Mouse (Mus musculus) hindbrain, postnatal 0 days (tissue): Measurements from ENCODE around the gene Ppt2. TPM values are rescaled to one million over a fixed set of nuclear protein-coding genes. Genes with fewer than 3 reads are reported as not detected.

Experiments
- ATAC-seq: fragments of 200-750 bp; cut with Nextera tagmentation; 2 replicates; pipeline ENCODE4 v1.8.0; 2017; ENCODE audit warnings: mild to moderate bottlenecking, moderate TSS enrichment, moderate library complexity
- DNase-seq: peaks from one replicate; pipeline ENCODE4 v3.0.0-alpha.2; 2015; ENCODE audit warnings: low spot score
- H3K27ac ChIP-seq: fragments of 300-500 bp; sonication (generic); 2 replicates; pipeline ENCODE4 v1.5.1; 2014; ENCODE audit warnings: mild to moderate bottlenecking
- H3K27me3 ChIP-seq: fragments of 300-500 bp; sonication (generic); 2 replicates; pipeline ENCODE4 v1.6.1; 2014; ENCODE audit warnings: low read length, mixed read lengths; ENCODE audit not compliant: insufficient read depth
- H3K36me3 ChIP-seq: fragments of 300-500 bp; sonication (generic); 2 replicates; pipeline ENCODE4 v1.6.1; 2014; ENCODE audit warnings: low read length, mixed read lengths; ENCODE audit not compliant: insufficient read depth
- H3K4me1 ChIP-seq: fragments of 300-500 bp; sonication (generic); 2 replicates; pipeline ENCODE4 v1.6.1; 2014; ENCODE audit warnings: antibody characterized with exemption, low read length, mixed read lengths; ENCODE audit not compliant: insufficient read depth
- H3K4me2 ChIP-seq: fragments of 300-500 bp; sonication (generic); 2 replicates; pipeline ENCODE4 v1.6.1; 2014; ENCODE audit warnings: low read depth, mild to moderate bottlenecking, low read length, moderate library complexity, mixed read lengths
- H3K4me3 ChIP-seq: fragments of 300-500 bp; sonication (generic); 2 replicates; pipeline ENCODE4 v1.5.1; 2014; ENCODE audit warnings: low read length
- H3K9ac ChIP-seq: fragments of 300-500 bp; sonication (generic); replicated peaks from 2 replicates; pipeline ENCODE4 v1.6.1; 2014; ENCODE audit warnings: mild to moderate bottlenecking, low read length, moderate library complexity, mixed read lengths
- H3K9me3 ChIP-seq: fragments of 300-500 bp; sonication (generic); 2 replicates; pipeline ENCODE4 v1.6.1; 2016; ENCODE audit warnings: low read length, mixed read lengths
- CTCF ChIP-seq: IDR thresholded peaks from 2 replicates; pipeline ENCODE4 v1.5.1; 2016; ENCODE audit warnings: antibody characterized with exemption, control low read depth, low read depth
- WGBS: fragments of 180-500 bp; shearing (Covaris S2); extraction: QIAGEN DNeasy Blood & Tissue Kit; methylation state at CpG from one replicate; pipeline ENCODE4 v1.1.7; 2014; 5-methylcytosine and 5-hydroxymethylcytosine counted together
- polyA plus RNA-seq: library from polyadenylated mRNA; unstranded; fragments of >200 nt; fragmentation: Nextera tagmentation; extraction: Ambion mirVana; gene quantifications from 2 replicates; pipeline ENCODE4 v1.2.1, GENCODE M21; 2015
- total RNA-seq: library from RNA; depleted of rRNA; stranded (reverse); fragments of >200 nt; gene quantifications from 2 replicates; pipeline ENCODE4 v1.2.3, GENCODE M21; 2014; rRNA removed

Ppt2 gene
- total RNA-seq (33.6 and 42.3 TPM in 2 replicates), polyA plus RNA-seq (17.9 and 20.0 TPM in 2 replicates)

- H3K36me3 ChIP-seq, result no peaks in the 10 kb centered on the region
- H3K4me3 ChIP-seq, result peak within 1 kb of the TSS; percentile 55
- ATAC-seq (no peak), DNase-seq (peak; percentile 33)
- H3K27ac ChIP-seq, result peak within 1 kb of the TSS; percentile 95
- H3K4me1 ChIP-seq, result peaks cover 44% of the 10 kb centered on the region
- WGBS, result 5% methylated on average over 29 of the region's 29 CpGs
- H3K4me2 ChIP-seq, result peak within 1 kb of the TSS; percentile 98
- peak within 1 kb of the TSS; percentile 59 for H3K9ac ChIP-seq
- H3K27me3 ChIP-seq, result no peaks in the 10 kb centered on the region
- TF ChIP-seq CTCF, result no peak
- no peaks in the 10 kb centered on the region for H3K9me3 ChIP-seq
Observed at GRCm38 (mm10) chr17:34627943-34628643, at the start of gene Ppt2. Ppt2 (minus strand) TSS chr17:34628510.

GRCm38 (mm10) chr17:34676671-34677070 is 48.4 kb upstream of the Ppt2 start:
- Histone ChIP-seq H3K36me3 (no peaks in the 10 kb centered on the region), H3K27ac (no peak overlapping the region), H3K9ac (no peak overlapping the region), H3K4me1 (0 out of 2 replicates have a peak, but pooled peaks cover 4% of the 10 kb centered on the region), H3K4me3 (no peak overlapping the region), H3K27me3 (peaks cover 14% of the 10 kb centered on the region), H3K4me2 (no peak overlapping the region), H3K9me3 (no peaks in the 10 kb centered on the region)
- DNase-seq (no peak), ATAC-seq (no peak)
- TF ChIP-seq CTCF, result no peak
- 71% methylated on average over 12 of the region's 12 CpGs for WGBS

- 56% methylated on average over 6 of the region's 6 CpGs for WGBS
- no peak for ATAC-seq
Observed at GRCm38 (mm10) chr17:34676093-34676460, 47.8 kb upstream of the Ppt2 start.

GRCm38 (mm10) chr17:34675205-34676092 is 47.1 kb upstream of the Ppt2 start:
- no peak for ATAC-seq
- H3K9me3 ChIP-seq, result no peaks in the 10 kb centered on the region
- no peak for TF ChIP-seq CTCF
- H3K9ac ChIP-seq, result no peak overlapping the region
- peaks cover 24% of the 10 kb centered on the region for H3K27me3 ChIP-seq
- peaks cover 8% of the 10 kb centered on the region; the same call in 1 of the 2 replicates for H3K4me1 ChIP-seq
- WGBS, result 74% methylated on average over 13 of the region's 13 CpGs
- H3K4me3 ChIP-seq, result no peak overlapping the region
- H3K36me3 ChIP-seq, result no peaks in the 10 kb centered on the region
- DNase-seq, result no peak
- no peak overlapping the region for H3K27ac ChIP-seq
- no peak overlapping the region for H3K4me2 ChIP-seq

More at GRCm38 (mm10) chr17:34676093-34676460, 47.8 kb upstream of the Ppt2 start:
- no peak overlapping the region for H3K9ac ChIP-seq
- H3K4me3 ChIP-seq, result no peak overlapping the region
- H3K36me3 ChIP-seq, result no peaks in the 10 kb centered on the region
- H3K4me1 ChIP-seq, result peaks cover 8% of the 10 kb centered on the region; the same call in 1 of the 2 replicates
- TF ChIP-seq CTCF, result no peak
- H3K9me3 ChIP-seq, result no peaks in the 10 kb centered on the region
- DNase-seq, result no peak
- no peak overlapping the region for H3K4me2 ChIP-seq
- H3K27ac ChIP-seq, result no peak overlapping the region
- H3K27me3 ChIP-seq, result peaks cover 18% of the 10 kb centered on the region

GRCm38 (mm10) chr17:34674524-34675204 is 46.4 kb upstream of the Ppt2 start:
- H3K27me3 ChIP-seq, result peaks cover 27% of the 10 kb centered on the region
- H3K4me2 ChIP-seq, result no peak overlapping the region
- ATAC-seq, result no peak
- peaks cover 8% of the 10 kb centered on the region; the same call in 1 of the 2 replicates for H3K4me1 ChIP-seq
- no peak for TF ChIP-seq CTCF
- DNase-seq, result no peak
- no peak overlapping the region for H3K27ac ChIP-seq
- no peak overlapping the region for H3K9ac ChIP-seq
- H3K9me3 ChIP-seq, result no peaks in the 10 kb centered on the region
- no peak overlapping the region for H3K4me3 ChIP-seq
- H3K36me3 ChIP-seq, result no peaks in the 10 kb centered on the region
- 68% methylated on average over 11 of the region's 11 CpGs for WGBS

GRCm38 (mm10) chr17:34673139-34673538 is 44.8 kb upstream of the Ppt2 start:
- Histone ChIP-seq H3K9ac (no peak overlapping the region), H3K27me3 (peaks cover 31% of the 10 kb centered on the region), H3K4me3 (no peak overlapping the region), H3K9me3 (no peaks in the 10 kb centered on the region), H3K27ac (no peak overlapping the region), H3K4me2 (no peak overlapping the region), H3K4me1 (peaks cover 8% of the 10 kb centered on the region; the same call in 1 of the 2 replicates), H3K36me3 (no peaks in the 10 kb centered on the region)
- ATAC-seq, result no peak
- WGBS, result 81% methylated on average over 7 of the region's 7 CpGs
- DNase-seq, result no peak
- TF ChIP-seq CTCF, result no peak
